Mouse (Mus musculus) T-helper 1 cell (primary cell): Measurements from ENCODE around the gene Ncoa3.

Experiments
- in situ Hi-C: fragments of 300-600 bp; cut with MboI, MseI; formaldehyde crosslinking; loops from one replicate; pipeline ENCODE4 v1.15.1; 2025; ENCODE audit warnings: high pct_unique_total_duplicates

The Ncoa3 gene

GRCm38 (mm10) chr2:166098292-166098933 lies 106.0 kb downstream of the Ncoa3 start:
- in situ Hi-C loops = no loop called here

- in situ Hi-C loops = no loop called here
These were observed 108.2 kb downstream of the Ncoa3 start for GRCm38 (mm10) chr2:166100309-166101262.

- in situ Hi-C loops = no loop called here
These were observed 110.5 kb downstream of the Ncoa3 start for GRCm38 (mm10) chr2:166102893-166103292.

GRCm38 (mm10) chr2:166105911-166106310 lies 113.5 kb downstream of the Ncoa3 start:
- in situ Hi-C loops = no loop called here

- in situ Hi-C loops = no loop called here
These were observed 114.2 kb downstream of the Ncoa3 start for GRCm38 (mm10) chr2:166106631-166107030.

- in situ Hi-C loops = no loop called here
These were observed 115.5 kb downstream of the Ncoa3 start for GRCm38 (mm10) chr2:166107911-166108310.

GRCm38 (mm10) chr2:166108326-166108725 lies 115.9 kb downstream of the Ncoa3 start:
- in situ Hi-C loops = no loop called here

- in situ Hi-C loops = no loop called here
These were observed 118.3 kb downstream of the Ncoa3 start for GRCm38 (mm10) chr2:166110764-166111163.

GRCm38 (mm10) chr2:166111238-166111637 lies 118.8 kb downstream of the Ncoa3 start:
- in situ Hi-C loops = no loop called here

- in situ Hi-C loops = no loop called here
These were observed 119.4 kb downstream of the Ncoa3 start for GRCm38 (mm10) chr2:166111831-166112250.

GRCm38 (mm10) chr2:166112986-166113385 lies 120.5 kb downstream of the Ncoa3 start:
- in situ Hi-C loops = no loop called here

GRCm38 (mm10) chr2:166115571-166116277 lies 123.3 kb downstream of the Ncoa3 start:
- in situ Hi-C loops = no loop called here

- in situ Hi-C loops = no loop called here
These were observed 123.8 kb downstream of the Ncoa3 start for GRCm38 (mm10) chr2:166116278-166116608.

- in situ Hi-C loops = no loop called here
These were observed 124.3 kb downstream of the Ncoa3 start for GRCm38 (mm10) chr2:166116704-166117103.

- in situ Hi-C loops = no loop called here
These were observed 127.6 kb downstream of the Ncoa3 start for GRCm38 (mm10) chr2:166119992-166120391.

- in situ Hi-C loops = no loop called here
These were observed 129.4 kb downstream of the Ncoa3 start for GRCm38 (mm10) chr2:166121681-166122355.

- in situ Hi-C loops = no loop called here
These were observed 130.3 kb downstream of the Ncoa3 start for GRCm38 (mm10) chr2:166122781-166123180.
